Mouse (Mus musculus) kidney, adult 2 months (tissue): ENCODE results near the gene Lrrc57. TPM values are rescaled to one million over a fixed set of nuclear protein-coding genes. Genes with fewer than 3 reads are reported as not detected.
"Not testable (repeated sequence)": the region's sequence is repeated elsewhere in the genome, so short reads cannot be mapped to it uniquely, and the experiment has no call there.

Experiments
- DNase-seq: peaks from one replicate; pipeline ENCODE4 v3.0.0; 2021
- H3K27ac ChIP-seq: fragments of 200-500 bp; 2 replicates; pipeline ENCODE4 v1.5.1; 2012; ENCODE audit warnings: low read depth, low read length, control low read depth, inconsistent platforms; ENCODE audit not compliant: insufficient read depth
- H3K27me3 ChIP-seq: fragments of 200-500 bp; replicated peaks from 2 replicates; pipeline ENCODE4 v1.6.1; 2012; ENCODE audit warnings: mild to moderate bottlenecking, moderate library complexity, low read length, inconsistent platforms; ENCODE audit not compliant: control insufficient read depth, insufficient read depth
- H3K36me3 ChIP-seq: fragments of 200-500 bp; 2 replicates; pipeline ENCODE4 v1.6.1; 2012; ENCODE audit warnings: mild to moderate bottlenecking, moderate library complexity, low read length, inconsistent platforms; ENCODE audit not compliant: control insufficient read depth, insufficient read depth
- H3K4me1 ChIP-seq: fragments of 200-500 bp; 2 replicates; pipeline ENCODE4 v1.6.1; 2011; ENCODE audit warnings: low read length; ENCODE audit not compliant: control insufficient read depth, insufficient read depth
- H3K4me3 ChIP-seq: fragments of 200-500 bp; 2 replicates; pipeline ENCODE4 v1.5.1; 2011; ENCODE audit warnings: mild to moderate bottlenecking, low read depth, low read length, control low read depth; ENCODE audit not compliant: insufficient read depth
- CTCF ChIP-seq: fragments of 200-500 bp; conservative IDR thresholded peaks from 2 replicates; pipeline ENCODE4 v1.5.1; 2011; ENCODE audit warnings: low read depth, mild to moderate bottlenecking, control low read depth, low read length, moderate library complexity, mixed read lengths; ENCODE audit not compliant: insufficient read depth, insufficient read length
- POLR2A ChIP-seq: fragments of 200-500 bp; IDR thresholded peaks from one replicate; pipeline ENCODE4 v1.6.1; 2011; ENCODE audit warnings: low read depth, low read length, control low read depth
- WGBS: fragments of 180-500 bp; shearing (Covaris S2); methylation state at CpG from one replicate; pipeline ENCODE4 v1.1.7; 2018; 5-methylcytosine and 5-hydroxymethylcytosine counted together
- polyA plus RNA-seq: library from polyadenylated mRNA; depleted of rRNA; stranded (reverse); fragments of >200 nt; gene quantifications from 2 replicates; pipeline ENCODE4 v1.2.3, GENCODE M21; 2012

Gene Lrrc57
- polyA plus RNA-seq, 1 experiment, result 10.6 TPM

- Histone ChIP-seq H3K4me1 (peaks cover 11% of the 10 kb centered on the region; the same call in 1 of the 2 replicates), H3K27ac (no peak overlapping the region), H3K36me3 (no peaks in the 10 kb centered on the region), H3K4me3 (no peak overlapping the region), H3K27me3 (no peaks in the 10 kb centered on the region)
- TF ChIP-seq POLR2A, result no peak
- TF ChIP-seq CTCF, result no peak
- no peak for DNase-seq
- WGBS, result 79% methylated on average over 3 of the region's 3 CpGs
These were observed 34.2 kb downstream of the Lrrc57 start for GRCm38 (mm10) chr2:120575121-120575520.

- 87% methylated on average over 3 of the region's 3 CpGs for WGBS
- H3K27ac ChIP-seq, H3K4me1 ChIP-seq, H3K36me3 ChIP-seq, H3K4me3 ChIP-seq, H3K27me3 ChIP-seq, DNase-seq: not testable (repeated sequence)
These were observed 37.2 kb downstream of the Lrrc57 start for GRCm38 (mm10) chr2:120572161-120572560.

GRCm38 (mm10) chr2:120571081-120571480 lies 38.2 kb downstream of the Lrrc57 start:
- H3K27ac ChIP-seq, result 0 out of 2 replicates have a peak overlapping the region, but pooled peaks have one; percentile 47
- no peak for TF ChIP-seq POLR2A
- no peak for TF ChIP-seq CTCF
- H3K4me1 ChIP-seq, result peaks cover 10% of the 10 kb centered on the region; the same call in 1 of the 2 replicates
- no peak overlapping the region for H3K4me3 ChIP-seq
- 66% methylated on average over 3 of the region's 3 CpGs for WGBS
- no peaks in the 10 kb centered on the region for H3K36me3 ChIP-seq
- H3K27me3 ChIP-seq, result no peaks in the 10 kb centered on the region
- peak; percentile 87 for DNase-seq

- Histone ChIP-seq H3K27me3 (no peaks in the 10 kb centered on the region), H3K36me3 (no peaks in the 10 kb centered on the region), H3K4me3 (peak overlapping the region; percentile 93), H3K27ac (peak overlapping the region; percentile 98), H3K4me1 (peaks cover 15% of the 10 kb centered on the region; the same call in 1 of the 2 replicates)
- TF ChIP-seq CTCF (no peak), POLR2A (no peak)
- WGBS, result 2% methylated on average over 22 of the region's 22 CpGs
- no peak for DNase-seq
These were observed 41.5 kb downstream of the Lrrc57 start for GRCm38 (mm10) chr2:120567798-120568320.

GRCm38 (mm10) chr2:120566886-120567797 lies 42.2 kb downstream of the Lrrc57 start, which contains the start of gene Snap23:
Snap23 (plus strand) TSS chr2:120567671.
- H3K36me3 ChIP-seq, result no peaks in the 10 kb centered on the region
- 1% methylated on average over 42 of the region's 42 CpGs for WGBS
- peak within 1 kb of the TSS; percentile 98 for H3K27ac ChIP-seq
- peak within 1 kb of the TSS; percentile 93 for H3K4me3 ChIP-seq
- no peak for TF ChIP-seq POLR2A
- TF ChIP-seq CTCF, result no peak
- H3K27me3 ChIP-seq, result no peaks in the 10 kb centered on the region
- H3K4me1 ChIP-seq, result peaks cover 15% of the 10 kb centered on the region; the same call in 1 of the 2 replicates
- DNase-seq, result peak; percentile 99

GRCm38 (mm10) chr2:120565363-120565762 lies 44.0 kb downstream of the Lrrc57 start:
- Histone ChIP-seq H3K4me3 (no peak overlapping the region), H3K27ac (no peak overlapping the region), H3K27me3 (no peaks in the 10 kb centered on the region), H3K4me1 (peaks cover 8% of the 10 kb centered on the region; the same call in 1 of the 2 replicates), H3K36me3 (no peaks in the 10 kb centered on the region)
- no peak for DNase-seq
- TF ChIP-seq CTCF, result no peak
- TF ChIP-seq POLR2A, result no peak
- 73% methylated on average over 2 of the region's 2 CpGs for WGBS

GRCm38 (mm10) chr2:120564548-120565188 lies 44.7 kb downstream of the Lrrc57 start:
- not testable (repeated sequence) for H3K4me1 ChIP-seq, H3K36me3 ChIP-seq, DNase-seq, H3K27me3 ChIP-seq, H3K27ac ChIP-seq, H3K4me3 ChIP-seq
- WGBS, result 97% methylated on average over 4 of the region's 4 CpGs
